Mouse (Mus musculus): ENCODE results near the gene Thumpd3. TPM values are rescaled to one million over a fixed set of nuclear protein-coding genes. Genes with fewer than 3 reads are reported as not detected.

Gene Thumpd3
- polyA plus RNA-seq, 1 experiment: 14.5 TPM

DNA sequence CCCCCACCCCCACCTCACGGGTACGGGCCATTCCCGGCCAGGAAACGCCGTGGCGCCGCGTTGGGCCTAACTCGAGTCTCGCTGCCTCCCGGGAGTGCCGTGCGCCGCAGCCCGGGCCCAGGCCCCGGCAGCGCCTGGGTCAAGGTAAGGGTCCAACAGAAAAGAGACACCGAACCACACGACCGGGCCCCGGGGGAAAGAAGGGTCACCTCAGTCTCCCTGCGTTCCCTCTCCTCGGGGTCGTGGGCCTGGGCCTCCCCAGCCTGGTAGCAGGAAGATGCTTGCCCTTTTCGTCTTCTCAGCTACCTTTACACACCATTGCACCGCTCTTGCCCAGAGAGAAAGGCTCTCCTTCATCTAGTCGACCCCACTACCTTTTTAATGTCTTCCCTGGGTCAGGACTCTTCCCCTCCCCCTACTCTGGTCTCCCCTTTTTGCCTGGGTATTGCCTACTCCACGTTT, 31.6 kb downstream of the Thumpd3 start:
- DNase-seq (ENCODE audit: low read depth): no peak

DNA sequence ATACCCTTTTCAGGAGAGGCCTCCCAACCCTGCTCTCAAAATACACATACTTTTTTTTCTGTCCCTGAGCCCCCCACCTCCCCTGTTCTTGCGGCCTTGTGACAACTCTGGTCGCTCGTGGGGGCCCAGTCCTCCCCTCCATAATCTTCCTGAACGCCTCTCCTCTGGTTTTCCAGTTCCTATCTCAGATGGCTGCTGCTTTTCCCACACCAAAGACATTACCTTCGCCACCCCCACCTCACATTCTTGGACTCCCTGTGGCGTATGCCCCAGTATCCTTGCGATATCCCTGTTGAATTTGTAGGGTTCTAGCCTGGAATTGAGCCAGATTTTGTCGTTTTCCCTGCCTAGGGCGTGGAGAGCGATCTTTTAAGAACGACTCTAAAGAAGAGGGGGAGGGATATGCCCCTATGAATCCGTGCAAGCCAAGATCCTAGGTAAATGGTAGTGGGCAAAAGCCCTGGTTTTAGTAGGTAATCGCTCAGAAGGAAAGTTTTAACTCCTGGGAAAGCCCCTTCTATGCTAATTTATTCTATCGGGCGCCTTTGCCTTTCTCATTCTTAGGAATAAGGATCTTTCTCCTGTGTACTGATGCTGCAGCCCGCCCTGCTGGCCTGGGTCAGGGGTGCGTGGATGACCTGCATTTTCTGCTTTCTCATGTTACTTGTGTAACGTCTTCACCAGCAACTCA, 32.2 kb downstream of the Thumpd3 start:
- no peak for DNase-seq (ENCODE audit: low read depth)

DNA sequence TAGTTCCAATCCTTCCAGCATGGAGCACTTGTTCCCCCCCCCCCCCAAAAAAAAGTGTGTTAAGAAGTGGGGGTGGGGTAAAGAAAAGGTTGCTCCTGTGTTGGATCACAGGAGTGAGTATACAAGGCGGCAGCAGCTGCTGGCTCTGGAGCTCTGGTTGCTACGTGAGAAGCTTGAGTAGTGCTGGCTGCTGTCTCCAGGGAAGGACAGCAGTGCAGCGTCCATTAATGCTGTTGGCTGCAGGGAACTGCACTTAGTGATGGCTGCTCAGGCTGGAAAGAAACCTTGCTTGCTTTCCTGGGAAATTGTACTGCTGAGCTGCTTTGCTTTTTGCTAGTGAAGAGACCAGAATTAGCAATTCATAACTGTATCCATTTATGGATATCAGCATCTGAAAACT, 33.5 kb downstream of the Thumpd3 start:
- no peak for DNase-seq (ENCODE audit: low read depth)

DNA sequence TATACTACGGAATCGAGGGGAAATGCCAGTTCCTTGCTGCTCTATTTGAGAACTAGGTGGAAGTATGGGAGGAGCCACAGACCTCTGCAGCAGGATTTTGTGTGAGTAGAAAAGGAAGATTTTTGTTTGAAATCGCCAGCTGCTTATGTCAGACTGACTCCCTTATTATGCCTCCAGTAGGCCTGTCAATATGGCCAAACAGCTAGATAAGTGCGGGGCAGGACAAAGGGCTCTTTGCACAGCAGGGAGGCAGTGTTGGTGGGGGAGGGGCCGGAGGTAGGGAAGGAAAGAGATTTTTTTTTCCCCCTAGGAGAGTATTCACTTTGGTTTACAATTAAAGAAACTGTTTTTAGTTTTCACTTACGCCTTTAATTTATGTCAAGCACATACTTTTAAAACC, 36.2 kb downstream of the Thumpd3 start:
- DNase-seq (ENCODE audit: low read depth): no peak

DNA sequence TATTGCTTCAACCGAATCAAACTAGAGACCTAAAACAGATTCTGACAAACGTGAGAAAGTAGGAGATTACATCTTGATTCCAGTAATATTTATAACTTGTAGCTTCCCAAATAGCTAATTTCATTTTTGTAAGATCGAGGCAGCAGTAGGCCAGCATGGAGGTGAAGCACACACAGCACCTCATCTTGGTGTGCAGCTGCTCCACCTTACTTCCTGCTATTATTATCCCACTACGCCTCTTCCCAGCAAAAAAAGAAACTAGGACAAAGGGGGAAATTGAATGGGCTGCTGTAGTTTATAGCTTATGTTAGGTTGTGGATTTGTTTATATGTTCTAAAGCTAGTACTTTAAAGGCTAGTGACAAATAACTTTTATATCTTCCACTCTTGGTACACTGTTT, 38.6 kb downstream of the Thumpd3 start:
- DNase-seq (ENCODE audit: low read depth): no peak

DNA sequence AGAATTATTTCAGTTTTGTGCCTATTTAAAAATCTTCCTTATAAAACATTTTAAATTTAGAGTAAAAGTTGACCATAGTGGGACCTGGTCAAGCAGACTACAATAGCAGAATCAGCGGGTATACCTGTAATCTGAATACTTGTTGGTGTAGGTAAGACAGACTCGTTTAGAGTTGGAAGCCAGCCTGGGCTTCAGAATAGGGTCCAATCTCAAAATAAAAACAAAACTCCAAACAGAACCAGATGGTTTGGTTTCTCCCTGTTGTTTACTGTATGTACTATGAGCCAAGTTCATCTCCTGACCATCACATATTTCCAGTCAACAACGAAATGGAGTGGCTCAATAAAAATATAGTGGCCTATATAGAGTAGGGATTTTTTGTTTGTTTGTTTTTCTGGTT, 47.2 kb downstream of the Thumpd3 start:
- no peak for DNase-seq (ENCODE audit: low read depth)

DNA sequence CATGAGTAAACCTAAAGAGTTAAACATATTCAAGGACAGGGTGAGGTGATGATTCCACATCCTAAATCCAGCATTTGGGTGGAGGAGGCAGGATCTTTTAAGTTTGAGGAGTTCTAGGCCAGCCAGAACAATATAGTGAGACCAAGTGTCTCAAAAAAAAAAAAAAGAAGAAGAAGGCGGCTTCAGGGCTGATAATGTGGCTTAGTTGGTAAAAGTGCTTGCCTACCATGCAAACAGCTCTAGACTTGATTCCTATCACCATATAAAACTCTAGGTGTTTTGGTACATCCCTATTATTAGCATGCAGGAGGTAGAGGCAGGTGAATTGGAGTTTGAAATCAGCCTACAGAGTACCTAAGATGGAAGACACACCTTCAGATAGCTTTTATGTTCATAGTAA, 49.5 kb downstream of the Thumpd3 start:
- no peak for DNase-seq (ENCODE audit: low read depth)

DNA sequence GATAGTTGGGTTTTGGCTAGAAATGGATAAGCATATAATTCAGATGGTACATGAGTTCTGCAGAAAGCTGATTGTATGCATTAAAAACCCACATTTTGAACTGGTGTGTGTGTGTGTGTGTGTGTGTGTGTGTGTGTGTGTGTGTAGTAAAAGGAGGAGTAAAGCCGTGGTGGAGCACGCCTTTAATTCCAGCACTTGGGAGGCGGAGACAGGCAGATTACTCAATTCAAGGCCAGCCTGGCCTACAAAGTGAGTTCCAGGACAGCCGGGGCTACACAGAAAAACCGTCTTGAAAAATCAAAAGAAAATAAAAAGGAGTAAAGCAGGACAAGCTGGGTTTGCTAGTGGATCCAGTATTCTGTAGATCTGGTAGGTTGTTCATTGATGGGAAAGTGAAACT, 51.6 kb downstream of the Thumpd3 start:
- DNase-seq (ENCODE audit: low read depth): no peak

DNA sequence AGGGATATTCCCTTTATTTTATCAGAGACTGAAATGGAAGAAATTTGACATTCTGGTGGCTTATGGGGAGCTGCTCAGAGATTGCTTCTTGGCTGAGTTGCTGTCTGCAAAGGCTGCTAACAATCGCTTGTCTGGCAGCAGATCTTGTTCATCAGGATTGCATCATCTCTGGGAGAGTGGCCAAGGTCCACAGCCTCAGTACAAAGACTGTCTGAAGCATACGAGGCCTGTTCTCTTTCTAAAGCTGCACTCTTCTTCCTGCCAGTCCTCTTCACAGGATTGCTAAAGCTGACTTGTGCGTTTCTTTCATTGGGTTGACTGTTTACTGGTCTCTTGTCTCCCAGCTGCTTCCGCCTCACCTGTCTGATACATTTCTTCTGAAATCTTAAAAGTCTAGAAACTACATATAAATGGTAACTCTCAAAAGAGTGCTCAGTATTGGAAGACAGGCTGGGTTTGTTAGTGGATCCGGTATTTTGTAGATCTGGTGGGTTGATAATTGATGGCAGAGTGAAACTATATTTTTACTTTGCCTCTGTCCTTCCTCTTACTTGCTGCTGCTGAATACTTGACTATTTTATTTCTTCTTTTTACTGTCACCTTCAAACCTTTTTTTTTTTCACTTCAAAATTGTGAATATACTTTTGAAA, 53.7 kb downstream of the Thumpd3 start:
- peak; percentile 96 for DNase-seq (ENCODE audit: low read depth)

DNA sequence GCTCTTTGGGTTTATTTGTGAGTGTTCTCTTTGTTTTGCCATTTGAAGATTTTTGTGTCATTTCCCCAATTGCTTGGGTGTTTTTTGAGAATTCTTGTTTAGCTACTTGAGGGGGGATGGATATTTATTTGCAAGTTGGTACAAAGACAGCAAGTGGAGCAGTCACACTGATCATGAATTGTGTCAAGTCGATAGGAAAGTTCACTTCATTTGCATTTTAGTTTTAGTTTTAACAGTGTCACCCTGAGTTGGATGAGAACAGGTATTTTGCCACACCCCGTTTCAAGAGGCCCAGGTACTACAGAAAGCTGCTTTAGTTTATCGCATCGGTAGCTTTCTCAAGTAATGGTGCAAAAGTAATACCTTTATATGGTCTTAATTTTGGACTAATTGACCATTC, 56.5 kb downstream of the Thumpd3 start:
- DNase-seq (ENCODE audit: low read depth): no peak

DNA sequence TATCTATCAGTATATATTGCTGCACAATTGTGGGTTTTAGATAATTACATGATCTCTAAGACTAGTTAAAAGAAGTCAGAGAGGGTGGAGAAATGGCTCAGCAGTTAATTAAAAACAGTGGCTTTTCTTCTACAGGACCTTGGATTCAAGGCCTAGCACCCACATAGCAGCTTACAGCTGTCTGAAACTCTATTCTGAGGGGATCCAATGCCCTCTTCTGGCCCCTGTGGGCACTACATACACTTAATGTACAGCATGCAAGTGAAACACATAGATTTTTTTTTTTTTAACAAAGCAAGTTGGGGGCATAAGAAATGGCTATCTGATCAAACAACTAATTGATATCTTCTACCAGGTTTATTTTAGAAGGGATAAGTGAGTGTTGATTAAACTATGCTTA, 57.7 kb downstream of the Thumpd3 start:
- DNase-seq (ENCODE audit: low read depth): no peak

DNA sequence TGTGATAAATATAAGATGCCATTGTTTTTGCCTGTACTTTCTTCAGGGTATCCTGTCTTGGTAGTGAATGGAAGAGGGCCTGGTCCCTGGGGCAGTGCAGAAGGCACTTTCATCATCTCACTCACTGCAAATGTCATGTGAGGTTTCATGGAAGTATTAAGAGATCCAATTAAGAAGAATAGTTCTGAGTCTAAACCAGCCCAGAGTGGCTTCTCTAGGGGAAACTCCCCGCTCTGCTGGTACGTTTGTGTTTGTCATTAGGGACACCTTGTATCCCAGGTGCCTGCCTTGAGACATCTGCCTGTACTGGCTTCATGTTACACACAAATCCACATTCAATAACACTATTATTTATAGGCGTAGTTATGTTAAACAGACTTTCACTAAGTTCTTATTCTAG, 63.4 kb downstream of the Thumpd3 start:
- DNase-seq (ENCODE audit: low read depth): no peak

DNA sequence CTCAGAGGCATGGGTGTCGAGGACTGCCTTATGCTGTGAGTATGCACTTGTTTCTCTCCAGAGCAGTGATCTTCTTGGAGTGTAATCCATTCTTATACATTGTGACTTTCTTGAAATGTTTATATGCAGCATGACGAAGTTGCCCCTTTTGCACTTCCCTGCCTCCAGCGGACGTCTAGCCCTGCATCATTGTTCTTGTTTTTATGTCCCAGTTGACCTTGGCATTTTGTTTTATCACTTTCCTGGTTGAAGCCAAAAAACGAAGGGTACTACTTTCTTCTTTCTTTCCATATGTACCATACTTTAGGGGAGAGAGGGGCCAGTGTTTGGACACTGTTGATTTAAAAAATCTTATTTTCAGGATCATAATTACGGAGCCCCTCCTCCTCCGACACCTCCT, 63.9 kb downstream of the Thumpd3 start:
- DNase-seq (ENCODE audit: low read depth): no peak

Other genes with a start within 250 kb of the Thumpd3 start
- 2.6 and 4.0 TPM in 2 replicates for gene Srgap3, start 99.0 kb upstream of the Thumpd3 start, polyA plus RNA-seq (2012; rRNA removed)
- 35.3 and 39.0 TPM in 2 replicates for gene Setd5, start 31.1 kb downstream of the Thumpd3 start, polyA plus RNA-seq (2012; rRNA removed)
- 0.30 and 0.44 TPM in 2 replicates for gene Lhfpl4, start 149.2 kb downstream of the Thumpd3 start, polyA plus RNA-seq (2012; rRNA removed)
- 32.3 and 37.2 TPM in 2 replicates for gene Mtmr14, start 191.6 kb downstream of the Thumpd3 start, polyA plus RNA-seq (2012; rRNA removed)
- not detected in 2 replicates for gene Cpne9, start 236.1 kb downstream of the Thumpd3 start, polyA plus RNA-seq (2012; rRNA removed)

Data from gonadal fat pad, adult 2 months (tissue).